Mouse (Mus musculus): ENCODE measurements at regions not wholly inside any gene's neighbourhood (a gene's known extent, or its start where the extent isn't known, plus 50 kb on each side); places are given as distances from the start of the nearest gene placed in this dataset.
"Not testable (repeated sequence)": the region's sequence is repeated elsewhere in the genome, so short reads cannot be mapped to it uniquely, and the experiment has no call there.

DNA sequence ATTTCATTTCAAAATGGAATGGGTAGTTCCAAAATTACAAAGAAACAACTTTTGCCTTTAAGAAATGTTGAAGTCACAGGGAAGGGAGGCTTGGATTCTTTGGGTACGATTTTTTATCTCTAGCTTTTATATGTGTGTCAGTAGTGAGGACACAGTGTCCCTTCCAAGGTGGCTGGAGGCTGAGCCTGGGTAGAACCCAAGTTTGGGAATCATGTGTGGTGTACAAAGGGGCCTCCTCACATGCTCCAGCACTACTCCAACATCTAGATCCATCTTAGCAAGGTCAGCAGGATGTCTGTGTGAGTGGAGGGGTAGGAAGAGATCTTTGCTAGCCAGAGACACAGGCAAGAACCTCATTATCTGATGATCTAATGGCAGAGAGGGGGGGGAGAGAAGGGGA, 134.5 kb upstream of the Tas2r119 start:
- DNase-seq, result no peak
- intact Hi-C loops (cut with DNase I), result no loop called here

DNA sequence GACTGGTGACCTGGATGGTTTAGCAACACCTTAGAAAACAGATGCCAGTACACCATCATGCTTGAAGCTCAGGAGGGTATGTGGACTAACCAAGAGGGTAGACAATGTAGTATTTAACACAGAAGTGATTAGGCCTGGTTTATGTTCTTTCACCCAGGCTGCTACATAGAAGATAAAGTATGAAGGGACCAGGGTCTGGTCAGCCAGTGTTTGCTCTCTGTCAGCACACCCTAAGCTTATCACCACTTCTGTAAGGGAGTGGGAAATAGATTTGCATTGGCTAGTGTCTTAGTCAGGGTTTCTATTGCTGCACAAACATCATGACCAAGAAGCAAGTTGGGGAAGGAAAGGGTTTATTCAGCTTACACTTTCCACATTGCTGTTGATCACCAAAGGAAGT, 133.9 kb upstream of the Tas2r119 start:
- intact Hi-C loops (cut with DNase I), result no loop called here
- no peak for DNase-seq

DNA sequence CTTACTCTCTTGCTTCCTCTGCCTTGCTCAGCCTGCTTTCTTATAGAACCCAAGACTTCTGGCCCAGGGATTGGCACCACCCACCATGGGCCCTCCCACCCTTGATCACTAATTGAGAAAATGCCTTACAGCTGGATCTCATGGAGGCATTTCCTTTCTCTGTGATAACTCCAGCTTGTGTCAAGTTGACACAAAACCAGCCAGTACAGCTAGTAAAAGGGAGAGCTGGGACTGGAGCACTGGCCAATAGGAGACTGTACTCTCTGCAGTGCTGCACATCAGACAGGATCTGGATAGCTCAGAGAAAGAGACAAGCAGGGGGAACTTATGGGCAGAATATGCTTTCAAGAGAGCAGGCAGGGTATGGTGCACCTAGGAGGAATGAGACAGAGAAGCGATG, 133.4 kb upstream of the Tas2r119 start:
- DNase-seq; intact Hi-C loops (cut with DNase I): not testable (repeated sequence)

DNA sequence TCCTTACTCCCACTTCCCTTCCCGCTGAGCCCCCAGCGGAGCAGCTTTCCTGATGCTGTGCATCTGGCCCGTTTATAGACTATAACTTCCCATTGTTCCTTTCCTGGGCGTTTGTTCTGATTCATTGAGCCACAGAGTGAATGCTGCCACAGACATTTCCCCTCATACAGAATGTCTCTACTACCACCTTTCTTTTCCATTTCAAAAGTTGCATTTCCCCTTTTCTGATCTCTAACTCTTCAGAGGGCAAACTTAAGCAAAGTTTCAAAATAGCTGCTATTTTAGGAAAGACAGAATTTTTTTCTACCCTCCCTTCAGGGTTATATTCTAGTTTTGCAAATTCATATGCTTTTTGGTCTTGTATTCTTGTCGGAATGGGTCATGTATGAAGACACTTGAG, 128.3 kb upstream of the Tas2r119 start:
- no peak for DNase-seq
- intact Hi-C loops (cut with DNase I), result no loop called here

DNA sequence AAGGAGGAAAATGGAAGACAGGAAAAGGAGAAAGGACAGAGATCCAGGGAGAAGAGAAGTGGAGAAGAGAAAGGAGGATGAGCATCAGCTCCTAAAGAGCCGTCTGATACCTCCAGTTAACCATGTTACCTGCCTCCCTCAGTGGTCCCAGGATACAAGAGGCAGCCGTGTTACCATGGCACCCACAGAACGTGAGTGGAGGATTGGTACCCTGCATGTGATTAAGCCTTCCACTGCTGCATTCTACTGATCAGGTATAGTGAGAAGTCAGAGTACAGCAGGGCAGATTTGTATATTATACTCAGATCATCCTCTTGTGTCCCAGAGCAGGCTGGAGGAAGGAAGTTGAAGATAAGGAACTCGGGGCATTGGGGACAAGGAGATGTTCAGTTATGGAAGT, 115.5 kb upstream of the Tas2r119 start:
- intact Hi-C loops (cut with DNase I), result no loop called here
- DNase-seq, result no peak

DNA sequence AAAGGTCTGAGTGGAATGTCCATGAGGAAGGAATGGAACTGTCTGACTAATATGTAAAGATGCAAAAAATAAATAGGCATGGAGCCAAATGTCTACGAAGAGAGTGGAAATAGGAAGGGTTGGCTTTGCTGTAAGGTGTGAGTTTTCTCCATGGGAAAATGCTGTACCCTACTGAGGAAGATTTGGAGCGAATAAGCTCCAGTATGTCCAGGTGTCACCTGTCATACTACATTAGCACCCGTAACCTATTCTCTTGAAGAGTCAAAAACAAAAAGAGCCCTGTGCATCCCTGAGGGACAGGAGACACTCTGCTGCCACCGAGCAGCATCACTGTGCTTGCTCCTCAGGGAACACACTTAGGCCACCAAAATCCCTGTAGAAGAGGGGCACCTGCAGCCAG, 95.0 kb upstream of the Tas2r119 start:
- no peak for DNase-seq
- intact Hi-C loops (cut with DNase I), result no loop called here

DNA sequence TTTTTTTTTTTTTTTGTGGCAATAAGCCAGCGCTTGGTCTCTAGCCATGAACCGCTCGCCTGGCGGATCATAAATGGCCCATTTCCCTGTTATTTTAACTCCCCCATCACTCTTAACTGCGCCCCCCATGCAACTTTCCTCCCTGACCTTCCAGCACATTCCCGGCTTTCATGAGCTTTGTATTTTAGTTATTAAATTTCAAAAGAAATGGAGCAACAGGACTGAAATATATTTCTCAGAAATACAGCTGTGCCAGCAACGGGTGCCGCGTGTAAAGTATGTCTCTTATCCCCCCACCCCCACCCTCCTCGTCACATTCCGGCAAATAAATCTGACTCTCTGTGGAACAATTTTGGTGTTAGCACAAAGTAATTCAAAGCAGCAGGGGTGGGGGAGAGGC, 83.2 kb upstream of the Tas2r119 start:
- no peak for DNase-seq
- intact Hi-C loops (cut with DNase I), result no loop called here

DNA sequence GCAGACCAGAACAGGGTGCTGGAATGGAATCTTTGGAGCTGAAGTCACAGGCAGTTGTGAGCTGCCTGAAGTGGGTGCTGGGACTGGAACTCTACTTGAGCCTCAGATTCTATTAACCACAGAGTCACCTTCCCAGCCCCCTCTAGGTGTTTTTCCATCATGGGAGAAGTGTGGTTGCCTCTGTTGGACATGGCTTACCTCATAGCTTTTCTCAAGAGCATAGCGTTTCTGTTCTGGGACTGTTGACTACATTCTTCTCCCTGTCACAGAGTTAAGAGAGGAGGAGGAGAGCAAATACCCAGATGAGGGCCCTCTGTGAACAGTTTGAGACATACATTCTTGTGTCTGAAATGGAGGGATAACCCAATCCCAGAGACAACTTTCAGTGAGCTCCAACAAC, 81.5 kb upstream of the Tas2r119 start:
- no peak for DNase-seq
- intact Hi-C loops (cut with DNase I), result no loop called here

DNA sequence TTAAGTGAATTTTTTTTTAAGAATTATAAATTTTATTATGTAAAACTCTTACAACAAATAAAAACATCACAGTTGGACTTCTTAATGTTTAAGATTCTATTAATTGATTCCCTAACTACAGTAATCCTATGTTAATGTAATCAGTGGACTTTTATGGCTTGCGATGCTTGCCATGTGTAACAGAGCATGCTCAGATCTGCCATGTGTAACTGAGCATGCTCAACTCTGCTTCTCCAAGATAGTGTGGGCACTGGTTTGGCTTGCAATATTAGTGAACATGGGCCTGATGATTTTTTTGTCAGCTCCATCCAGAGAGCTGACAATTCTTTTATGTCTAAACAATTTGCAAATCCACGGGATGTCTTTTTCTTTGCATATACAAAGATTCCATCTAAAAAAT, 66.4 kb upstream of the Tas2r119 start:
- intact Hi-C loops (cut with DNase I), result no loop called here
- no peak for DNase-seq
